Mouse (Mus musculus) macrophage (primary cell): ENCODE measurements around the gene Fcgbp. TPM values are rescaled to one million over a fixed set of nuclear protein-coding genes. Genes with fewer than 3 reads are reported as not detected.

Source experiments
- H3K27ac ChIP-seq: fragments of 350-480 bp; formaldehyde crosslinking; 2 replicates; pipeline ENCODE4 v1.9.0; 2021
- H3K36me3 ChIP-seq: fragments of 350-480 bp; formaldehyde crosslinking; 2 replicates; pipeline ENCODE4 v1.9.0; 2021; ENCODE audit errors: inconsistent target
- H3K4me3 ChIP-seq: fragments of 350-480 bp; formaldehyde crosslinking; 2 replicates; pipeline ENCODE4 v1.9.0; 2021; ENCODE audit errors: inconsistent target
- H3K79me2 ChIP-seq: fragments of 350-480 bp; formaldehyde crosslinking; 2 replicates; pipeline ENCODE4 v1.9.0; 2021; ENCODE audit errors: inconsistent target
- WGBS: methylation state at CpG from one replicate; pipeline ENCODE4 v1.1.7; 2026; ENCODE audit warnings: inconsistent platforms; ENCODE audit not compliant: missing documents; 5-methylcytosine and 5-hydroxymethylcytosine counted together
- polyA plus RNA-seq: library from polyadenylated mRNA; stranded (reverse); fragments of 250-400 nt; gene quantifications from 3 replicates; pipeline ENCODE4 v1.2.4, GENCODE M21; 2018; ENCODE audit warnings: inconsistent platforms

The Fcgbp gene
- polyA plus RNA-seq, 1 experiment from 2014 or later: not detected

DNA sequence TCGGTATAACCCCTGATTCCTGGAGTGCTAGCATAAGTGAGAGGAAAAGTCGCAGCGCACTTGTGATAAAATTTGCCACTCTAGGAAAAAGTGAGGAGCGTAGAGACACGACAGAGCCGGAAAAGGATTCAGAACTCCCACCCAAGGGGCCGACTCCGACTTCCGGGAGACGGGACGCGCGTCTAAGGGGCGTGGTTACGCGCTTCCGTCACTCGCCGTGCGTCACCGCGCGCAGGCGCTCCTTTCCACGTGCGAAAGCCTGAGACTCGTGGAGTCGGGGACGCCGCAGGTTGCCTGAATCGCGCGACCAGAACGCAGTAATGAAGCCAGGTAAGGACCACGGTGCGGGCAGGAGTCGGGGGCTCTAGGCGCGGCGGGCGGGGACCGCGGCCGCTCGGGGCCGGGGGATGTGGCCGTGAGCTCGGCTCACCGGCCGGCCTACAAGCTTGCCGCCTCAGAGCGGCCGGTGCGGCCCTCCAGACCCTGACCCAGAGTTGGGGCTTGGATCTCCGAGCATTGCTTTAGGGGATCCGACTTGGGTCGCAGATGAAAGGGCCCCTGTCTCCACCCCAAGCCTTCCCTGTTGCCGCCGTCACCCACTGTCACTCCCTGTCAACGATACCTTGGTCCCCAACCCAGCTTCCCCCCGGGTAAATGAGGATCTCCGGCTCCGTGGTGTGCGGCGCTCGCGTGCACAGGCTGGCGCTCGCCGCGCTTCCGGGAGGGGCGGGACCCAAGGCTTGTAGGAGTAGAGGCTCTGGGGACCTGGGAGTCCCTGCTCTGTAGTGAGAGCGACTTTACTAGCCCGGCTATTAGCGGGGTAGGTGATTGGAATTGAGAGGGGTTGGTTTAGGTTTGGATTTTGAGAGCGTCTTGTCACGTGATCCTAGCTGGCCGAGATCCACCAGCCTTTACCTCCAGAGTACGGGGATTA is 98.7 kb downstream of the Fcgbp start, which contains the start of gene Fbl:
Fbl (plus strand) TSS at position 222 of the 934 bp plus-strand sequence.
- WGBS: under 1% methylated on average over 75 of the region's 80 CpGs
- peaks cover 47% of the 10 kb centered on the region for H3K79me2 ChIP-seq
- H3K27ac ChIP-seq: peak within 1 kb of the TSS; percentile 80
- H3K4me3 ChIP-seq: peak within 1 kb of the TSS; percentile 76
- H3K36me3 ChIP-seq: no peaks in the 10 kb centered on the region

Other genes with a start within 250 kb of the Fcgbp start
- gene Zfp59, start 232.6 kb upstream of the Fcgbp start, polyA plus RNA-seq: 3.4 to 4.3 TPM (median 3.6 TPM) in 3 replicates
- gene Zfp607a, start 213.7 kb upstream of the Fcgbp start, polyA plus RNA-seq: 3.2 to 3.5 TPM (median 3.3 TPM) in 3 replicates
- 3.0 to 4.3 TPM (median 3.5 TPM) in 3 replicates for gene Zfp974, start 141.8 kb upstream of the Fcgbp start, polyA plus RNA-seq
- 6.2 to 8.0 TPM (median 7.8 TPM) in 3 replicates for gene Zfp780b, start 92.1 kb upstream of the Fcgbp start, polyA plus RNA-seq
- 0.95 to 1.2 TPM (median 0.97 TPM) in 3 replicates for gene Zfp850, start 57.1 kb upstream of the Fcgbp start, polyA plus RNA-seq
- 88.3 to 136 TPM (median 104 TPM) in 3 replicates for gene Psmc4, start 21.1 kb upstream of the Fcgbp start, polyA plus RNA-seq
- gene 9530053A07Rik, start 58.2 kb downstream of the Fcgbp start, polyA plus RNA-seq: not detected in 3 replicates
- 53.7 to 146 TPM (median 80.2 TPM) in 3 replicates for gene Fbl, start 98.5 kb downstream of the Fcgbp start, polyA plus RNA-seq
- 2.6 to 13.6 TPM (median 7.4 TPM) in 3 replicates for gene Dyrk1b, start 108.2 kb downstream of the Fcgbp start, polyA plus RNA-seq
- gene Eid2, start 196.6 kb downstream of the Fcgbp start, polyA plus RNA-seq: 2.4 to 4.6 TPM (median 3.7 TPM) in 3 replicates
- 3.2 to 4.7 TPM (median 4.1 TPM) in 3 replicates for gene Eid2b, start 206.5 kb downstream of the Fcgbp start, polyA plus RNA-seq
- gene Selenov, start 219.9 kb downstream of the Fcgbp start, polyA plus RNA-seq: not detected in 3 replicates
- gene Dll3, start 231.0 kb downstream of the Fcgbp start, polyA plus RNA-seq: not detected in 3 replicates
- 15.4 to 48.5 TPM (median 20.8 TPM) in 3 replicates for gene Timm50, start 240.8 kb downstream of the Fcgbp start, polyA plus RNA-seq